Mouse (Mus musculus) spleen, embryonic (tissue): ENCODE measurements around the gene Fsd2.

Source experiments
- CTCF ChIA-PET: fragments of 350-600 bp; sonication (Branson Sonifier 250); formaldehyde crosslinking; loops from one replicate; lab custom pipeline; 2022; lab: Charles Lee

Fsd2 gene

DNA sequence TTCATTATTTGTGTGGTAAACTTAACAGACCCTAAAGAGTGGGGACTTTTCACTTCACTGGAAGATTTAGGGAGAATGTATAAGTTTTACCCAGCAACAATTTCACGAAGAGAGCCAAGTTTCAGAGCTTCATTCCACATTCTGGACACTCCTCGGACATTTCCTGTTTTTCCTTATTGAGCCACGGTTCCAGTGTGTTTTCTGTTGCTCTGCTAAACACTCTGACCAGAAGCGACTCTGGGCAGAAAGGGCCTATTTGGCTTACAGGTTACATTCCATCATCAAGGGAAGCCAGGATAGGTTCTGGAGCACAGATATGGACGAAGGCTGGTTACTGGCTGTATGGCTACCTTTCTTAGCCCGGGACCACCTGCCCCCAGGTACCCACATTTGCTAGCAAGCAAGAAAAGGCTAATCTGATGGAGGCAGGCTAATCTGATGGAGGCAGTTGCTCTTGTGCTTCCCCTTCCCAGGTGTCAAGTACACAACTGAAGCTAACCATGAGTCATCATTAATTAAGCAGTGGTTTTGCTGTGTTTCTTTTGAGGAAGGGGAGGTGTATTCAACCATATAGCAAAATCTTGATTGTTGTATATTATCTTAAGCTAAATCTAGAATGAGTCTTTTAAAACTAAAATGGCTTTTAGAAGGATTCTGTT, 6.0 kb upstream of the Fsd2 start:
- CTCF ChIA-PET = no interaction called here

DNA sequence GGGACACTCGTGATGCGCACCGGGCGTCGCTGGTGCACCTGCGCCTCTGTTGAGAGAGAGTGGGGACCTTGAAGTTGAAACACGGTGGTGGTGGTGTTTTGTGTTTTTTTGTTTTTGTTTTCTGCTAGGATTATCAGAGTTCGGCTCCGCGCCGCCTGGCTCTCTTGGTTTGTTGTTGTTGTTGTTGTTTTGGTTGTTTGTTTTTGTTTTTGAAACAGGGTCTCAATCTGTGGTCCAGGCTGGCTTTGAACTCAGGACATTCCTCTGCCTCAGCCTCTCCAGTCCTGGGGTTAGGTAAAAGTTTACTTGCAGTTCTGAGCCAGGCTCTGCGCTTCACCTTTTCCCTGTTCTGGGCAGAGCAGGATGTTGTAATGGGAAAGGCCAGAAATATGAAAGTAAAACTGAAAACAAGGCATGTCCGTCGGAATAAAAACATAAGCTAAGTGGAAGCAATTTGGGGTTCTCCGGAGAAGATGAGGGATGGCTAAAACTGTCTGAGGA, 5.2 kb upstream of the Fsd2 start:
- CTCF ChIA-PET = no interaction called here

DNA sequence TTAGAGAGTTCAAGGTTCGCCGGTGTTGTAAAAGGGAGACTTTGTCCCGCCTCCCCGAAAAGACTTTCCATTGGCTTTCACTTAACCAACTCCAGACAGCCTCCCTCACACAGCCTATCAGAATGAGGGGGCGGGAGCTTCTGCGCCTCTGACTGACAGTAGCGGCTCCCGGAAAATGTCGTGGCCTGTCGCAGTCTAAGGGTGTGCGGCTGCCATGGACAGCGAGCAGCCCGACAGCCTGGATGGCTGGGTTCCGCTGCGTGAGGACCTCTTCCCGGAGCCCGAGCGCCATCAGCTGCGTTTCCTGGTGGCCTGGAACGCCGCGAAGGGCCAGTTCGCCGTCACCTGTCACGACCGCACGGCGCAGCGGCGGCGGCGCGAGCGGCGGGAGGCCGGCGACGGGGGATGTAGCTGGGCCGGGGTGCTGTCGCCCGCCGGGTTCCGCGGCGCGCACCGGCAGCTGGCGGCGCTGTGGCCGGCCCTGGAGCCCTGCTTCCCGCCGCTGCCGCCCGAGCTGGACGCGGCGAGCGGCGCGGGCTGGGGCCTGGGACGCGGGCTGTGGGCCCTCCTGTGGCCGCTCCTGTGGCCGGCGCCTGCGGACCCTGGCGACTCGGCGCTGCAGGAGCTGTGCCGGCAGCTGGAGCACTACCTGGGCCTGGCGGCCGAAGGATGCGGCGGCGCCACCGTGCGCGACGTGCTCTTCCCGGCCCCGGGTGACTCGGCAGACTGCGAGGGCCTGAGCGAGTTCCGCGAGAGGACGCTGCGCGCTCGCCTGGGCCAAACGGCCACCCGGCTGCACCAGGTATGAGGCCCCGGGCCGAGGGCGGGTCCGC, 4.6 kb upstream of the Fsd2 start, which contains the start of gene Whamm:
Gene Whamm, plus strand, starts transcription at position 159 of the 833 bp plus-strand sequence.
- CTCF ChIA-PET = interaction anchor here (0.7 kb wide), 1 partner anchor 47 kb away, joined by 3 read pairs; no protein-coding TSS in a partner anchor

DNA sequence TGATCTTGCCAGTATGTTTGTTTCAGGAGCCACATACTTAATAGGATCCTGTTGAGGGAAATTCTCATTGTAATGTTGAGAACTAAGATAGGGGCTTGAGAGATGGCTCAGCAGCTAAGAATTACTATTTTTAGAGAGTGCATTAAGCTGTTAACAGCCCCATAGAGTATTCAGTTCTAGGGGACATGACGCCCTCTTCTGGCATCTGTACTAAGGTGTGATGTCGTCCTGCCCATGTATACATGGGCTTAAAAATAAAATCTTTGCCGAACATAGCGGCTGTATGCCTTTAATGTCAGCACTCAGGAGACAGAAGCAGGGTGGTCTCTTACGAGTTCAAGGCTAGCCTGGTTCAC, 4.0 kb upstream of the Fsd2 start:
- CTCF ChIA-PET = interaction anchor here (0.7 kb wide), 1 partner anchor 47 kb away, joined by 3 read pairs; no protein-coding TSS in a partner anchor

DNA sequence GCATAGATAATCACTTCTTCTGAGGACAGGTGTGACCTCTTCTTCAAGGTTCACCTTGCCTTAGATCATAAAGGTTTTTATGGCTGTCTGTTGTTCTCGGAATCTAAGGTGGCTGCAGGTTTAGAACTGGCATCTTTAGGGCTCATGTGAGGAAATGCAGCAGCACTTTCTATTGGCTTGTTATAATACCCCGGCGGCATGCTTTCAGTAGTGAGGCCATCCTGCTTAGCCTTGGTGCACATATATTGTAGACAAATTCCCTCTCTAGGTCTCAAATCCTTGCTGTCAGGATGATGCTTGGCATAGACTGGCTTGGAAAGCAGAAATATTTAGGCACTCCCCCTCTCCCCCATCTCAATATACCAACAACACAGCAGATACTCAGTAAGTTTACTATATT, 3.5 kb upstream of the Fsd2 start:
- CTCF ChIA-PET = interaction anchor here (0.7 kb wide), 1 partner anchor 46 kb away, joined by 3 read pairs; no protein-coding TSS in a partner anchor

DNA sequence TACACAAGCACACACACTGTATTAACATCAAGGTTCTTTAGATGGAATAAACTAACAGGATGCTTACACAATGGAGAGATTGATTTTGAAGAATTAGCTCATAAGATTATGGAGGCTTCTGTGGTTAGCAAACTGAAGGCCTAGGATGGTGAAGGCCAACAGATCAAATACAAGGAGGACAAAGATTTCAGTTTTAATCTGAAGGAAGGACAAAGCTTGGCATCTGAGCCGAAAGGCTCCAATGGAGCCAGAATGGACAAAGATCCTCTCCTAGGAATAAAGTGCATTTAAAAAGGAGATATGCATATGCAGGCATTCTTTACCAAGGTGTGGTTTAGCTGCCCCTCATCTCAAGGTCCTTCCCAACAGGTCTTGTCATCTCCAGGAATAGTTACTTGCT, 3.1 kb upstream of the Fsd2 start:
- CTCF ChIA-PET = no interaction called here

DNA sequence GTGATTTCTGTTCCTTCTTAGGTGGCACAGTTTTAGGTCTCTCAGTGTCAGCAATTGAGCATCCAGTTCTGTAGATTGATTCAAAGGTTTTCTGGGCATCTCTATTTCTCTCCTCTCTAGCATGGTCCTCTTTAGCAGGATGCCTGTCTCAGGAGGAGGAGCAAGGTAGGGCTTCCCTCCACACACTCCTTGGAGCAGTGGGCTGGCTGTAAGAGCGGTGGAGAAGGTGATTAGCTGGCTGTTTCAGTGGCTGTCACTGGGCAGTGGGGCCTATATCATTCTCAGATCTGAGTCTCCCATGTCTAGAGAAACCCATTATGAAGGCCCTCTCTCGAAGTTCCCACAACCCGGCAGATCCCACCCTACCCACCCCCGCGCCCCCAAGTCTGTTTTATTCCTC, 652 bp upstream of the Fsd2 start:
- CTCF ChIA-PET = interaction anchor here (0.6 to 0.7 kb wide), 2 partner anchors 184 to 1611 kb away, joined by 3 to 4 read pairs; no protein-coding TSS in a partner anchor

DNA sequence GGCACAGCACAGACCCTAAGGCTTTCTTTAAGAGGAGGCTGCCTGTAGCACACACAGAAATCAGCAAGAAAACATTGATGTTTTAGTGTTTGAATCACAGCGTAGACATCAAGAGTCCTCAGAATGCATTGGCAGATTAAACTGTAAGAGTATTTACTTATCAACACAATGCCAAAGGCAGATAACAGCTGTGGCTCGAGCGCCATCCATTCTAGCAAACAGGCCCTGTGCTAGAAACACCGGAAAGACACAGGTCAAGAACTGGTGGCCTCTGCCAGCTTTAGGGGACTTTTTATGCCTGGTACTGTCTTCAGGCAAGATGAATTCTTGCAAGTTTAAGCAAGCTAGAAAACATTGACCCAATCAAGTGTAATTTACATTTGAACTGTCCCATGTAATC, 412 bp downstream of the Fsd2 start:
- CTCF ChIA-PET = no interaction called here

DNA sequence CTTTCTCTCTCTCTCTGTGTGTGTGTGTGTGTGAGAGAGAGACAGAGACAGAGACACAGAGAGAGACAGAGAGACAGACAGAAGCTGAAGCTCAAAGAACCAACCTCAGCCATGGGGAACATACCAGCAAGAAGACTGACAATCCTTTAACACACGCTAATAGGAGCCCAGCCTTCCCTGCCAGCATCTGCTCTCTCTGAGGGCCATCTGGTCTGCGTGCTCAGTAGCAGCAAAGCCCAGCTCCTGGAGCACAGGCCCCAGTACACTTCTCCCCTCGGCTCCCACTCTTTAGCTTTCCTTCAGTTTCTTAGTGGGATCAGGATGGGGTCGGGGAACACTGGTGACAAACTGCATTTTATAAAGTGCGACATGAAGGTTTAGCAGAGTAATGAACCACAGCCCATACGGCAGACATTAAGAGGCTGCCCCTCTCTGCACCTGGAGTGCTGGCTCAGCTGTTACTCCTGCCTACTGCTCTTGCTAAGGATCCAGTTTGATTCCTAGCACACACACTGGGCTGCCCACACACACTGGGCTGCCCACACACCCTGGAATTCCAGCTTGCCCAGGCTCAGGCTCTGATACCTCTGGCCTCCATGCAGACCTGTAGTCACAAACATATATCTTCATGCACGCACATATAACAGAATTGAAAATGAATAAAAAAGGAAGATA, 1.2 kb downstream of the Fsd2 start:
- CTCF ChIA-PET = interaction anchor here (0.7 kb wide), 1 partner anchor 95 kb away, joined by 3 read pairs; no protein-coding TSS in a partner anchor

DNA sequence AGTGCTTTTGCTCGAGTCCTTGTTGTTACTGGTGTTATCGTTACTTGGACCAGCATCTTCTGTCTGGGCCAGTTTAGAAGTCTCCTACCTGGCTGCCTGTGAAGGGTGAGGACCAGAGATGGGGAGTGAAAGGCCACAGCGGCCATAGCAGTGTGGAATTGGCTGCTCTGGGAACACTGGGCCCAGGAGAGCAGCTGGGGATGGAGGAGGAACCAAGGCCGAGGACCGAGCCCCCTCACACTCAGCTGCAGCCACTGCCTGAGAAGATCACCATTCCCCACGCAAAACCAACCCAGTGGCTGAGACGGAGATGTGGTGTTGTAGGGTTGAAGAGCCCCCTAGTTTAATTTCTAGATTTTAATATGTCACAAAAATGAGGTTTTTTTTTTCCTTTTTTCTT, 2.0 kb downstream of the Fsd2 start:
- CTCF ChIA-PET = no interaction called here

DNA sequence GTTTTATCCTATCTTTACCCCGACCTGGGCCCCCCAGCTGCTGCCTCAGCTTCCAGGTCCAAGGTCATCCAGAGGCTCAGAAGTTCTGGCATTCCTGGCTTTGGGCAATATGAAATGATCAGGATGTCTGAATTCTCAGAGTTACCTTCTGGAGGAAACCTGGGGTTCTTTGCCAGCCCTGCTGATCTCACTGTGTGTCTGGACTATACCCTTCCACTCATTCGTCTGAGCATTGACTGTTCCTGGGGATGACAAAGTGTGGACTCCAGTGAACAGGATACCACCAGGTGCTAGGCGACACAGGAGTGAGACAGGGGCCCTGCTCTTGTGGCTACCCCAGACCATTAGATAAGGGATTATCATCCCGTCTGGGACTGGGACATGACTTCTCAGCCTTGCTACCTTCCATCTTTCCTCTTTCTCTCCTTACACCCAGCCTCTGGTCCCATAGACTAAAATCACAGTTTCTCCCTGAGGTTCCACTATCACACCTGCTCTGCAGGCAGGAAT, 3.2 kb downstream of the Fsd2 start:
- CTCF ChIA-PET = interaction anchor here (0.6 kb wide), 1 partner anchor 20 kb away, joined by 4 read pairs; no protein-coding TSS in a partner anchor

DNA sequence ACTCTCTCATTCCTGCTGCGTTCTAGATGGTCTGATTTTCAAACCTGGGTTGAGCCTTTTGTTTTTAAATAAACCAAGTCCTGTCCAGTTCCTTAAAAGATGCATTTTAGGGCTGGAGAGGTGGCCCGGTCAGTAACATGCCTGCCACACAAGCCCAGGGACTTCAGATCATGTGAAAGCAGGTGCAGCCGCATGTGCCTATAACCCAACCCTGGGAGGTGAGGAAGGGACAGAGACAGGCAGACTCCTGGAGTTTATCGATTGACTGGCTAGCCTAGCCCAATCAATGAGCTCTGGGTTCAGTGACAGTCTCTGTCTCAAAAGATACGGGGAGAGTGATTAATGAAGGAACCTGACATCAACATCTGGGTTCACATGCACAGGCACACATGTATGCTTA, 5.5 kb downstream of the Fsd2 start:
- CTCF ChIA-PET = no interaction called here

DNA sequence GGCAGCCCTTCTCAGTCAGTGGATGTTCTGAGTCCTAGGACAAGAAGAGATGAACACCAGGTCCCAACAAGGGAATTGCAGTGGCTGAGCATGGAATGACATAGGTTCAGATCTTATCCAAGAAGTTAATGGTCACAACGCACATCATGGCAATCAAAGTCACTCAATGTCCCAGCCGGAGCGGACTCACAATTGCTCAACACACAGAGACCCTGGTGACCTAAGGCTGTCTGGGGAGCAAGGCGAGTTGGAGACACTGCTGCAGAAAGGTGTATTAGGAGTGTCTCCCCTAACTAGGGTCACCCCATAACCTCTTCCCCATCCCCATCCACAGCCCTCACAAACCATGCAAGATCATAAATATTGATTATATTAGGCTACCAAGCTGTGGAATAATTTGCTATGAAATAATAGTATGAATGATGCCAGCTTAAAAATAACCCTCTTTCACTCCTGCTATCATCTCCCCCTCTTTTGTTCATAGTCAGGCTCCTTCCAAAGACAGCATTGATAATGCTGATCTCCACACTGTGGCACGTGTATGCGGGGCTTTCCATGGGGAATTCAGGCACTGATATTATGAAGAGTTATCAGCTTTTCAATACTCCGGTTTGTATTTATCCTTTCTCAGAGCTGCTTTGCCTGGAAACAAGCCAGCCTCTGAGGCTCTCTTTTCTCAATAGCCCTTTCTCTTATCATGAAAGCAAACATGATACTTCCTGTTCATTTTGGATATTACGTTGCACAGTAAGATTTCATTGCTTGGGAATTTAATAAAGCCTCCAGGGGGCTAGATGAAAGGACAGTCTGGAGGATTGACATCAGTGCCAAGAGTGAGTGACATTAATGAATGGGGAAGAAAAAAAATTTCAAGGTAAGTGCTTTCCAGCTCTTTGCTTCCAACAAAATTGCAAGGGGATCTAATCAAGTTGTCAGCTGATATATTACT, 6.4 kb downstream of the Fsd2 start:
- CTCF ChIA-PET = no interaction called here

DNA sequence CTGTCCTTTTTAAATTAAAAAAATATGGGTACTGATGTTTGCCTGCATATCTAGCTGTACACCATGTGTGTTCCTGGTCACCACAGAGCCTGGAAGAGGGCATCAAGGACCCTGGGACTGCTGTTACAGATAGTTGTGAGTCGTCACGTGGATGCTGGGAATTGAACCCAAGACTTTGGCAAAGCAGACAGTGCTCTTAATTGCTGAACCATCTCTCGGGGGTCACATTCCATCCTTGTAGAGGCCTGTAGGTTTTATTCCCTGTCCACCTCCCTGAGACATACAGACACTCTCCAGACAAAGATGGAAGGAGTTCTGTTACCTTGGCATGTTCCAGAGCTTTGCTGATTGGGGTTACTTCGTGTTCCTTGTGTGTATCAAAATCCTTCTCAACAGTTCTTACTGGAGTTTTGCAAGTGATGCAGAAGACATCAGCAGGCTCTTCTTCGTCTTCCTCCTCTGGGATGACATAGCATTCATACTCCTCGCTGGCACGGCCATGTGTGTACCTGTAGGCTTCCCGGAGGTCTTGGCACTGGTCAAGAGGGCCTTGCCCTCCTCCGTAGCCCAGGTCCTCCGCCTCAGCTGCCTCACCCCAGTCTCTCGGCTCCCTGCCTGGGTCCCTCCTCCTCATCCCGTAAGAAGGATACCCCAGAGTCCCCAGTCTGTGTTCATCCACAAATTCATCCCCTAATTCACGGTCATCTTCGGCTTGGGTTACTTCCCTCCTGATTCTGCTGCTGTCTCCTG, 7.3 kb downstream of the Fsd2 start:
- CTCF ChIA-PET = no interaction called here

DNA sequence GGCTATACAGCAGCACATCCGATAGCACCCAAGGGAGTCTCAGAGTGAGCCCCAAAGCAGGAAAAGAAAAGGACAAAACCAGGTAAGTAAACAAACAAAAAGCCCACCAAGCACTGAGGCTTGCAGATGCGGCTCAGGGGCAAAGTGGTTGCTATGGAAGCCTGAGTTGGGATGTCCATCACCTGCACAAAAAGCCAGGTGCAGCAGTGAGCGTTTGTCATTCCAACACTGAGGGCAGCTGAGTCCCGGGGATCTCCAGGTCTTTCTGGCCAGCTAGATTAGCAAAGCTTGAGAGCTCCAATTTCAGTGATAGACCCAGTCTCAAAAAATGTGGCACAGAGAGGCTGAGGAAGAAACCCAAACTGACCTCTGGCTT, 8.8 kb downstream of the Fsd2 start:
- CTCF ChIA-PET = no interaction called here

DNA sequence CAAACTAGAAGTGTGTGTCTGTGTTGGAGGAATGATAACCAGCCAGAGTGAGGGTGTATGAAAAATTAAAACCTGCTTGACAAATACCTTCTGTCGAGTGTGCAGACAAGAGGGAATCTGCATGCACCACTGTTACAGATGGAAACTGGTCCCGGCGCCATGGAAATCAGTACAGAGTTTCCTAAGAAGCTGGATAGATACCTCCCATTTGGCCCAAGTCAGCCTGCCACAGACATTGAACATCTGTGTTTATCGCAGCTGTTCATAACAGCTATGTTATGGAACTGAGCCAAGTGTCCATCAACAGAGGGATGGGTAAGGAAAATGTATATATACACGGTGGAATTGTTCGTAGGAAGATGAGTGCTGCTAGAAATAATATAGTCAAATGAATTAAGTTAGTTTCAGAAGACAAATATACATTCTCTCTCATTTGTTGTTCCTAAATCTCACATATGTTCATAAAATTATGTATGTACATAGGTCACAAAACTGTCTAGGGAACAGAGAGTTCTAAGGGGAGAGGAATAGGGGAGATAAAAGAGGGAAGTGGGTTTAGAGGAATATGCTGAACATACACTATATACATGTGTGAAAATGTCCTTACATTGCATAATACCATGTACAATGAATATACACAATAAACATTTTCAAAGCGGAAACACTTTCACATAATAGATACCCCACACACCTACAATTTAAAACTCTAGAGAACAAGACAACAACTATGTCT, 9.3 kb downstream of the Fsd2 start:
- CTCF ChIA-PET = no interaction called here

DNA sequence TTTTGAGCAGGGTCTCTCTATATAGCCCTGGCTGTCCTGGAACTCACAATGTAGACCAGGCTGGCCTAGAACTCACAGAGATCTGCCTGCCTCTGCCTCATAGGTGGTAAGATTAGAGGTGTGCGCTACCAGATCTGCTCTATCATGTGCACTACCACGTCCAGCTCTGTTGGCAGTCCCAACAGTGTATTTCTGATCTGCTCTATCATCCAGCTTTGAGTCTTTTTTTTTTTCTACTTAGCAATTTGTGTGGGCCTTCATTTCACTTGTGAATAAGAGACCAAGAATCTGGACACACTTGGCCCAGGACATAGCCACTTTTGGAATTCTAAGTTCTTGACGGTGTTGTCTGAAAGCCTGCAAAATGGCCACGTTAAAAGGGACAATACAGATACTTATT, 9.9 kb downstream of the Fsd2 start:
- CTCF ChIA-PET = no interaction called here

DNA sequence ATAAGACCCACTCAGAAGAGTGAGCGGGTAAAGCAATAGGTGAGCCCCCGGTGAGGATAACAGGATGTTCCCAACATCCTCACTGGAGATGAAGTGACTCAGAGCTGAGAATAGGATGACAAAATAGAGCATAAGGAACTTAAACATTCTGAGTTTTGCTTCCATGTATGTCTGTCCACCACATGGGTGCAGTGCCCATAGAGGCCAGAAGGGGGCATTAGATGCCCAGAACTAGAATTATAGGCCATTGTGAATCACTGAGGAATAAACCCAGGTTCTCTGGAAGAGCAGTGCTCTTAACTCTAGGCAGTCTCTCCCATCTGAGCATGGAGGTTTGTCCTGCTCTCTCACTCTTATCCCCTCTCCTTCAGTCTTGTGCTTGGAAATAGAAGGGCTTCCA, 12.4 kb downstream of the Fsd2 start:
- CTCF ChIA-PET = no interaction called here

DNA sequence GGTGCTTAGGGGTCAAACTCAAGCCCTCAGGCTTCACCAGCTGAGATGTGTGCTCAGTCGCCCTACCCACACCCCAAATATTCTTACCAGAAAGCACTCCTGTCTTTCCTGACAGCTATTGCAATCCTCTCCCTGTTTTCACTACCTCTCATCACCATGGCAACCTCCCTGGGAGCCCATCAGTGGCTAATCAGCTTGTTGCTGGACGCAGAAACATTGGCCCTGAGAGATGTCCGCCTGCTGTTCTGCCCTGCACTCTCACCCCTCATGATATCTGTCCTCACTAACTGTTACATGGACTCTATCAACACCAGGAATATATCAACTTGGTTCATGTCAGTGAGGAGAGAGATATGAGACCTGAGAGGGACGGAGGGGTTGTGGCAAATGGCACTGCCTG, 13.2 kb downstream of the Fsd2 start:
- CTCF ChIA-PET = no interaction called here
